Comparison of ENCODE assay signal across 12 mouse cellular contexts in genomic region chr3:105559456-105559855, GRCm38 (mm10).
DNase-seq lines count a peak whose midpoint lies in the region; ATAC-seq lines count a peak whose summit lies in the region.
"Had no signal": no experiment of that assay in that cellular context is flagged by ENCODE, and none has a peak within 500 bp of the region (broad histone marks: within the 10 kb centered on the region; RNA-seq: fewer than 3 reads in every experiment).

No protein-coding gene starts in this region.

- WGBS in limb, embryonic 12.5 days, result 40% methylated on average over 2 of the region's 2 CpGs
- 31% methylated on average over 2 of the region's 2 CpGs for whole genome bisulfite sequencing in limb, embryonic 10.5 days

- H3K27ac ChIP-seq in limb, embryonic 12.5 days, result no peak overlapping the region
- H3K27ac ChIP-seq in limb, embryonic 10.5 days, result no peak overlapping the region

- DNase-seq in embryo, embryonic 10.5 days (ENCODE audit: low spot score), result peak; percentile 7
- no peak for DNase-seq in embryo, embryonic 10 days (ENCODE audit: low spot score)
- DNase-seq in limb, embryonic 10.5 days (ENCODE audit: low spot score), result no peak
- peak; percentile 55 to 62 for DNase-seq in left cerebral cortex, postnatal 14 days (ENCODE audit: low spot score in 2 of 2)
- peak; percentile 54 for DNase-seq in right cerebral cortex, postnatal 25 days
- no peak for DNase-seq in adrenal gland, adult 8-10 months
- DNase-seq in heart, postnatal 36 days, result no peak
- DNase-seq: cerebellum, adult 9-10 months; heart, adult 11 months; kidney, adult 8-10 months; liver, postnatal 0 days had no signal

- ATAC-seq in limb, embryonic 12.5 days (ENCODE audit: insufficient number of reproducible peaks, insufficient read depth, low FRiP score, low TSS enrichment, low read depth), result peak; percentile 71; the same call in 1 of the 2 replicates
- ATAC-seq: liver, postnatal 0 days had no signal

- H3K4me2 ChIP-seq in limb, embryonic 12.5 days, result peak overlapping the region; percentile 21; the same call in 1 of the 2 replicates

- H3K9ac ChIP-seq in limb, embryonic 12.5 days (replicated peaks), result no peak overlapping the region
- H3K9ac ChIP-seq: liver, postnatal 0 days had no signal

- H3K27me3 ChIP-seq in limb, embryonic 12.5 days, result no peaks in the 10 kb centered on the region
- H3K27me3 ChIP-seq in limb, embryonic 10.5 days (ENCODE audit: low read depth, poor library complexity, severe bottlenecking), result no peaks in the 10 kb centered on the region

- intact Hi-C loops in left cerebral cortex, postnatal 14 days (cut with DNase I), result no loop called here
- intact Hi-C loops in heart, postnatal 36 days (cut with DNase I), result no loop called here

- no peak overlapping the region for H3K4me3 ChIP-seq in limb, embryonic 12.5 days (replicated peaks)
- no peak overlapping the region for H3K4me3 ChIP-seq in limb, embryonic 10.5 days

- peaks cover 6% of the 10 kb centered on the region for H3K4me1 ChIP-seq in limb, embryonic 12.5 days (replicated peaks)
- H3K4me1 ChIP-seq in limb, embryonic 10.5 days, result peaks cover 10% of the 10 kb centered on the region

- H3K9me3 ChIP-seq in limb, embryonic 12.5 days, result no peaks in the 10 kb centered on the region
- H3K9me3 ChIP-seq in limb, embryonic 10.5 days (replicated peaks), result no peaks in the 10 kb centered on the region

- no peaks in the 10 kb centered on the region for H3K36me3 ChIP-seq in limb, embryonic 12.5 days
- H3K36me3 ChIP-seq in limb, embryonic 10.5 days, result no peaks in the 10 kb centered on the region

Comparison
In these comparisons a context has a peak if more than half of its experiments do, and no peak if none do; other contexts are left out.
1. DNase-seq: peak in embryo, embryonic 10.5 days (single experiment), left cerebral cortex, postnatal 14 days (2 of 2) and right cerebral cortex, postnatal 25 days (single experiment); none in embryo, embryonic 10 days (single experiment), limb, embryonic 10.5 days (single experiment), adrenal gland, adult 8-10 months (single experiment) and heart, postnatal 36 days (0 of 2).